Mouse (Mus musculus): ENCODE measurements at regions not wholly inside any gene's neighbourhood (a gene's known extent, or its start where the extent isn't known, plus 50 kb on each side); places are given as distances from the start of the nearest gene placed in this dataset.

DNA sequence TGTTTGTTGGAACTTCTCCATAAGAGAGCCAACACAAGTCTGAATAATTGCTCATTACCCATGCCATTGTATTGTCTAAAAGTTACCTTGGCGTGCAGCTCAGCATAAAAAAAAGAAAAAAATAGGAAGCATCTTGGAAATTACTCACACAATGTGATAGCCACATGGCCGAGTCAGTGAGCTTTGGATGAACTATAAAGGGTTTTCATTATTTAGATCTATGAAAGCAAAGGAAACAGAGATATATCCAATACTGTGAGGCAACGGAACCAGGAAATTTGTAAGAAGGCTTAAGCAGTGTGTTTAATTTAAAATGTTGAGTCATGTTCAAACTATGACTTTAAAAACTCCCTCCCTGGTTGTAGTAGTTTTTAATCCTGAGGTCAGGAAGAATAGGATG, 446.7 kb upstream of the Dph6 start:
- no peak for DNase-seq (ENCODE audit: low spot score in 2 of 2)

DNA sequence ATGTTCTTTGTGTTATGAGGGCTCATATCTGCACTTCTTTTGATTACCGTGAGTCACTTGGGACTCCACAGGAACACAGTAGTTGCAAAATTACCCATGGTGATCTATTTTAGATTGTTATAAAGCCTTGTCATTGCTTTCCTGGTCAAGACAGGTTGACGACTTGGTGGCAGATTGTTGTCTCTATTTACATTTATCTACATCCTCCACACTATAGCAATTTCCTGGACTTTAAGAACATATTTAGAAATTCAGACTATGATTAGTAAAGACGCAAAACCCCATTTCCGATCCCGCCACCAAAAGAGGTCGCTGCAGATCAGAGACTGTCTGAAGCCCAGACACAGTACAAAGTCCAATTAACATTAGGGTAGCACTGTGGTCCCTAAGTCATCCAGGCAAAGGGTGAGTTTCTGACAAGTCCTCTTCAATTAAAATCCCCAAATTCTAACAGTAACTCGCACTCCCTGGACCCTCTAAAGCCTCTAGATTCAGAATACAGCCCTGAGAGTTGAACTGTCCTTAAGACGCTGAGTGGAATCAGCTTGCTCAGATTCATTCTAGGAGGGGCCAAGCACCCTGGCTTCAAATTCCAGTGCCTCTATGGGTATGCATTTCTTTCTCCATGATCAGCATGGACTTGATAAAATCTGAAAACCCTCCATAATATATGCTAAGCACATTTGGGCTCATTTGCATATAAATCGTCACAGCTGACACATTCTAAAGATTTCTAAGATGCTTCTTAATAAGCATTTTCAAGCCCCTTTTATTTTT, 461.9 kb upstream of the BC052040 start:
- DNase-seq (ENCODE audit: low spot score in 2 of 2): no peak

DNA sequence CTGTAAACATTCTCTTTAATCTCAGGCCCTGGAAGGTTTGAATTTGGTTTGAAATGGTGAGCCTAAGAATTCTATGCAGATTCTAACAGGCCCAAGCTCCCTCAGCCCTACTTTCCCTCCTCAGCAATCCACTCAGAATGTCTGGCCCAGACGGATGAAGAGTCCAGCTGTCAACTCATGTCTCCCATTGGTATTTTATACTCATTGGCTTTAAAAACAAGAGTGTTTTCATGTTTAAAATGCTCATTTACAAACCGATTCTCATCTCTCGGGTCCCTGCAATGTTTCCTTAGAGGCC, 461.4 kb upstream of the BC052040 start:
- DNase-seq (ENCODE audit: low spot score in 2 of 2): no peak

DNA sequence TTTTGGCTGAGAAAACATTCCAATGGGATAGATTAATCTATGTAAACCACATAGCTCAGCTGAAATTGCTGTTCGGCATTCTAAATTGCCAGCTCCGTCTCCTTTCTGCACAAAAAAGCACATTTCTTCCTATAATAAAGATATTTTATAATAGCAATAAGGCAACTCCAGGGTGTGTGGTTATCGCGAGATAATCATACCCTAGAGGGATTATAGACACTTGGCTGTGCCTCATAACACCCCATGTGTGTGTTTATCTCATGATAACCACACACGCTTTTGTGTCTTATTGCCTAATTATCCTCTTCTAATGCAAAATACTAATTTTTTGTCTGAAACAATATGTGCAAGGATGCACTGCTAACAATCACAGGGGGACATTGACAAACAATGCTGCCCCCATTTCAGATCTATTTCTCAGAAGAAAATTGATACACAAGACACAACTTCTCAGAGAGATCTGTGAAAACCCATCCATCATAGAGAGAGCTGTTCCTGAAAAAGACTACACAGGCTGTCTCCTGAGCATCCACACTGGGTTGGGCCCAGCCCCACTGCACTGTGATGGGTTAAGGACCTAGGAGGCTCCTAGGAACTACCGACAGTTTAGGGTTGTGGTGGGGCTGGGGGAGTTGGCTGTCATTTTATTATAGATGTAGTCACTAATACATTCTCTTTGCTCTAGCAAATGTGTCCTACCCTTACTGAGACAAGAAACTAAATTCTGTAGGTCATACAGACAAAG, 454.7 kb upstream of the BC052040 start:
- DNase-seq (ENCODE audit: low spot score in 2 of 2): no peak

DNA sequence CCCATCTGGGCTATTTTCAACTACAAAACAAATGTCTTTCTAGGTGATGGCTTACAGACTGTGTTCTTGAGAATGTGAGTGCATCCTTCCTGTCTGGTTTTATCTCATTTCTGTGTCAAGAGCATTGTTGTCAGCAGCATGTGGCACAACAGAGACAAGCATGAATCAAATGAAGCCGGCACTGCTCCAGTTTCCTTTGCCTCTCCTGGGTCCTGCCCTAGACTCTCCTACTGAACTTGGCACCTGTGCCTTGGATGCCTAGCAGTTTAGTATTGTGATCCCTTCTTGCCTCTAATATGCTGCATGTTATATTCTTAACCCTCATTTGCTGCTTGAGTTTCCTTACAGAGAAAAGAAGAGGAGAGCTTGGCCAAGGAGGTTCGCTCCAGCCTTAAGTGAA, 449.8 kb upstream of the BC052040 start:
- no peak for DNase-seq (ENCODE audit: low spot score in 2 of 2)

DNA sequence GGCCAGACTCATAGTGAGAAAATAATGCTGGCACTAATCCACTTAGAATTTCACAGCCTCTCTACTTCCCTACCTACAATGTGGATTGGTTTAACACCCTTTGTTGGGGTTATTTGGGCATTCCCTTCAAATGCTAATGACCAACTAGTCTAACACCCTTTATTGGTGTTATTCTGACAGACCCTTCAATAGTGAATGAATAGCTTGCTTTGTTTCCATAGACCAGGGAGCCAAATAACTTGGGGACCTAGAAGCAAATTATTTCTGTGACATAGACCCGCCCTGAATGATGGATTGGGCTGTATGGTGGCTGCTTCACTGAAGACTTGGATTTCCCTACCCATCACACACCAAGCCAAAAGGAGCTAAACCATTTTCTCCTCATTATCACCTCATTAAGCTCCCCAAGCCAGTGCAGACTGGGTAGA, 449.3 kb upstream of the BC052040 start:
- no peak for DNase-seq (ENCODE audit: low spot score in 2 of 2)

DNA sequence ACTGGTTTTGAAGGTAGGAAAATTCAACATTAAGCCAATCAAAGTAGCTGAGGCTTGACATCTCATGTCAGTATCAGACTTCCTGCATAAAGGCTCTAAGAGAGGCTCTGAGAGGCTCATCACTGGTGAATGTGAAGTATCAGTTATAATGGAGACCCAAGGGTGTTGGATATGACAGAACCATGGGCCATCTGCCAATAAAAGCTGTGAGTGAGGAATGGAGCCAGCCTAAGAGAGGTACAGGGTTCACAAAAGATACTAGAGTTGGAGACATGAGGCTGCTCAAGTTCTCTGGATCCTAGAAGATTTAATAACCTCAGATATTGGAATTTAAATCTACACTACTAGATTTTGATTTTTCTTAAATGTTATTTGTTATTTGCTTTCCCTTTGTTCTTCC, 440.1 kb upstream of the BC052040 start:
- DNase-seq (ENCODE audit: low spot score in 2 of 2): no peak

DNA sequence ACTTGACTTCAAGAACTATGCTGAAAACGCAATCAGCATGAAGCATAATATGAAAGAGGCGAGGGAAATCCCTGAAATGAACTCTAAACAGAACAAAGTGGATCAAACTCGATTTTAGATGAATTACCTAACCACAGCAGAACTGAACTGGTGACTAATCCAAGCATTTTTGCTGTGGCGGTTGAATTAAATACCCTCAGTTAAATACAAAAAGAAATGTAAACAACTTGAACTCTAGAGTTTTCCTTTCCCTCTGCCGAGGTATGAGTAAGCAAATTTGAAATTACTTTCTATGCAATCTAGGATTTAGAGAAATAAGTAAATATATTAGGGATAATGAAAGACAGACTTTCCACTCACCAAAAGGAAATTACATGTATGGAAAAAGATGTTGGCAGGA, 409.4 kb upstream of the BC052040 start:
- no peak for DNase-seq (ENCODE audit: low spot score in 2 of 2)

DNA sequence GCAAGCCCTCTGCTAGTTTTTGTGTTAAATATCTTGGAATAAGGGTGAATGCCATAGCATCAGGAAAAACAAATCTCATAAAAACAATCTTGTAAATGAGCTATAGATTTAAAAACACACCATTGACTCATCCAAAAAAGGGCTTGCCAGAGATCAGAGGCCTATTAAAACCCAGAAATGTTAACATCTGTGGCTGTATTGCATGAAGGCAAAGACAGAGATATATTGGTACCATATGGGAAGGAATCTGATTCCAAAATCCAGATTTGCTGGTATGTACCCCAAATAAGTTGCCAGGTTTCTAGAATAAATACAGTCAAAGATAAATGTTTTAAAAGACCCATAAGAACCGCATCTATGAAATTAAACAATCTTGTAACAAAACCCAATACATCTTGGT, 404.4 kb upstream of the BC052040 start:
- DNase-seq (ENCODE audit: low spot score in 2 of 2): no peak

DNA sequence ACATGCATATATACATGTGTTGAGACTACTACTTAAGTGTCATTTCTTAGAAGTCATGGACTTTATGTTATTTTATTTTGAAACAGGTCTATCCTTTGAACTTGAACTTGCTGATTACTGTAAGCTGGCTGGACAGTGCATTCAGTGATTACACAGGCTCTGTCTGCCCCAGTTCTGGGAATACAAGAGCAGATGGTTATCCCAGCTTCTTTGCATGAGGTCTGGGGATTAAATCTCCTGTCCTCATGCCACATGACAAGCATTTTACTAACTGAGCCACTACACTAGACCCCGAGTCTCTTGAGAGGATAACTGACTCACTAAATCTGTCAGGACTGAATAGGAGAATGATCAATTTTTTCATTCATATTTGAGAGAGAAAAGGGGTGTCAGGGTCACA, 403.6 kb upstream of the BC052040 start:
- DNase-seq (ENCODE audit: low spot score in 2 of 2): no peak

DNA sequence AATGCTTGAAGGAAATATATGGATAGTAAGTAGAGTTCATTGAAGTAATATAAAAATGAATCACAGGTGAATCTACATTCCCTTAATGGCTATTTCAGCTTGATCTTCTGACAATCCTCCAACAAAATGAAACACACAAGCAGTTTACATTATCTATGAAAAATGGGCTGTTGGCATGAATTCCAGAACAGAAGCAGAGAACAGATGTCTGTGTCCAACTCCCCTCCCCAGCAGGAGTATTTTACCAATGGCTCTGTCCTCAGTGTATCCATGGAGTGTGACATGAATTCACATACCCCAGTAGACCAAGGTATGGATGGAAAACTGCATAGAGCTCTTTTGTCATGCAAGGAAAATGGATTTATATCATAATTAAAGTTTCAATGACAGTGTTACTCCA, 370.3 kb upstream of the BC052040 start:
- DNase-seq (ENCODE audit: low spot score in 2 of 2): no peak

DNA sequence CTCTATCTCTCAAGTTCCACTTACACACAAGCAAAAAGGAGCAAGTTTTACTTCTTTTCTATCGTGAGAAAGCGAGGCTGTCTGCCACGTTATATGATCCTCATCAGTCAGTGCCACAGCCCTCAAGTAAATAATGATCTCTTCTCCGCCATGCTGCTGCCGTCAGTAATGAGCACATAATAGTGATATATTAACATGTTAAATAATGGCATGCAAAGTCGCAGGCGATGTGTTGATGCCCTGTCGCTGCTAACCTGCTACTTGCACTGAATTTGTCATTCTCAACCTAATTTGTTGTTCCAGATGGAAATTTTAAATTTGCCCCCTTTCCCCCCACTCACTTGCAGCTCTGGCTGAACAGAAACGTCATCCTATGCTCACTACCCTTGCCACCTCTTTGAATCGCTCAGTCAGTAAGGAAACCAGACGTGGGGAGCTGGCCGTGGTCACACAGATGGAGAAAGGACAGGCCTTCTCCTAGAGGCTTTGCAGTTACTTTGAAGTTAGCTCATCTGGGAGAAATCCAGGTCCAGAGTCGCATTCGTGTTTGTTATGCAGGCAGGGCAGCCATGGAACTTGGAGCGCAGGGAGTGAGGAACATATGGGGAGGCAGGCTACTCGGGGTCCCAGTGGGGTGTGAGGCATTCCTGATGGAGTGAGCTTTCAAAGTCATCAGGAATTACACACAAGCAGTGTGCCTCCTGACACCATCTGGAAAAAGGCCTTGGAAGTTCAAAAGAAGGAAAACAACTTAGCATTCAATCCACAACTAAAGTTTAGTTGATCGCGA, 368.1 kb upstream of the BC052040 start:
- no peak for DNase-seq (ENCODE audit: low spot score in 2 of 2)

DNA sequence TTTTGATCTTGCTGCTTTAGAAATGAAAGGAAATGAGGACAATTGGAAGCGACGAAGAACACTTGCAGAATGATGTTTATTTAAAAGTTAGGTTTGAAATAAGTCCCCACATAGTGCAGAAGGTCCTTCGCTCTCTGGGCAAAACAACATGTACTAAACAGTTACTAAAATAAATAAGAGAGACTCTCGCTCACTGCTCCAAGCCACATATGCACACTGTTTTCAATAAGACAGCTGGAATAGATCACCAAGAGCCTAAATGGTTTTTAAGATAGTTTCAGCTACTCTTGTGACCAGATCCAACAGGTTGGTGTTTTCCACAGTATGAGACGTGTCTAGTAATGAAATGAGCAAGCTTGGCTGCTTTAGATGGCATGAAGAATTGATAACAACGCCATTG, 367.2 kb upstream of the BC052040 start:
- DNase-seq (ENCODE audit: low spot score in 2 of 2): no peak

DNA sequence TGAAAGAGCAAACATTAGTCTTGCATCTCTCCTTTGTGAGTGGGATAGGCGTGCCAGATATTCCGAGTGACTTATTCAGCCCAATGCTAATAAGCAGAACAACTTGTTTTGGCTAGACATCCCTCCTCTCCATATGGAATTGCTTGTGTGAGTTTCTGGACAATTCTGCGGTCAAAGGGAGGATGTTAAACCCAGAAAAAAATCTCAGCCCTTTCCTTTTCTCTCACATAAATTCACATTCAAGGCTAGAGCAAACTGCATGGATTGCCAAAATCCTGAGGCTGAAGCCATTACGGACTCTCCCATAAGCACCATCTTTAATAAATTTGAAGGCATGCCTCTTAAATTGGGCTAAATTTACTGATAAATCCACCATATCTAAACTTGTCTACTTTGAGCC, 351.5 kb upstream of the BC052040 start:
- DNase-seq (ENCODE audit: low spot score in 2 of 2): no peak

DNA sequence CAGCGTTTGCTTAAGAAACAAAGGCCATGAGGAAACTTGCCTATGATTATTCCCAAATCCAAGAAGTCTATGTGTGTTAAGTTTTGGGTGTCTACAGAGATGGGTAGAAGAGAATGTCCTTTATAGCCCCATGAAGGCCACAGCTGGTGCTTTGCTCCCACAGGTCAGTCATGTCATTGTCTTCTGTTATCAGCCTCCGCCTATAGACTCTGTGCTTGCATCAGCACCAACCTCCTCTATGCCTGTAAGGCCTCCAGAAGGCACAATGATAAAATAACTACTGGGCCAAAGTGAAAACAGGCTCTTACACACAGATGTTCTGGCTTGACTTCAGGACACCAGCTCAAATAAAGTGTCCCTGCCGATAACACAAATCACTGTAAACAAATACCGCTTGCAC, 333.8 kb upstream of the BC052040 start:
- no peak for DNase-seq (ENCODE audit: low spot score in 2 of 2)

DNA sequence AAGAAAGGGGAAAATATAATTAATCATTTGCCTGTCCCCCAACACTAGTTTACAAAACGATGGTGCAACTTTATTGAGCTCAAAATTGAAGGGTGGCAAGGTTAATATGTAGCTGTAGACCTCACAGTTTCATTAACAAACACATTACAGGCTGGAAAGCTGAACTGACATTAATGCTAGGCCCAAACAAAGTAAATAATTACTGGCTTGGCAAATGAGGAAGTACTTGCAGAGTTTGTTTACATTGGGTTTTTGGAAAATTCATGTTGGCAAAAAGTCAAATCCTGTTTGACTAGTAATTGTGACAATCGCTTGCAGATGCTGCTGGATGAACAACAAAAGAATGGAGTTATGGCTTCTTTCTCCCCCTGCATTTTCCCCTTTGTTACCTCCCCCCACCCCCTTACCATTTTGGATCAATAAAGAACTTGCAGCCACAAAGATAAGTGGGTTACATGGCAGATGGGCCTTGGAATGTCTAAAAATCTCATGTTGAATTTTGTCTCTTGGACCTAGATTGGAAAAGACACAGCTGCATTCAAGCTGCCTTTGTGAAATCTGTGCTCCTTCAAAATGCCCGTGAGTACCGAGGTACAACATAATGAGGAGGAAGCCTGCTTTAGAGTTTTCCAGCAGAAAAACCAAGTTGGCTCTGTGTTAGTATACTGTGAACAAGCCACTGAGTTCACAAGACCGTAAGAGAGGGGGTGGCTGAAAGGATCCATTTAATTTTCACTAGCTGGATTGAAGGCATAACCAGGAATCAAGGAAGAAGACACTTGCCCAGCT, 331.3 kb upstream of the BC052040 start:
- DNase-seq (ENCODE audit: low spot score in 2 of 2): no peak

DNA sequence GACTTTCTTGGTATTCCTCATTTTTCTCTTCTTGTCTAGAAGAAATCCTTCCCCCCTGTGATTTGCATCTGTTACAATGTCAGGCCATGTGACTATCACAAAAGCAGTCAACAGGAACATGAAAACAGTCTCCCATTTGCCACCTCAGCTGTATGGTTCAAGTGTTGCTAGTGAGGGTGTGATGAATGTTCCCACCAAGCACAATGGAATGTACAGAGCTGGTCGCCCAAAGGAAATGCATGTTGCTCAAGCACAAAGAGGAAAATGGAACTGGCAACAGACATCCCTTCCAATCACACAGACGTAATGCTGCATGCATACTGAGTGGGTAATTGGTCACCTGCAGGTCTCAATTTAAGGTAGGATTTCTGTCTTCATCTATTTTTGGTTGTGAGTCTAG, 324.1 kb upstream of the BC052040 start:
- no peak for DNase-seq (ENCODE audit: low spot score in 2 of 2)

DNA sequence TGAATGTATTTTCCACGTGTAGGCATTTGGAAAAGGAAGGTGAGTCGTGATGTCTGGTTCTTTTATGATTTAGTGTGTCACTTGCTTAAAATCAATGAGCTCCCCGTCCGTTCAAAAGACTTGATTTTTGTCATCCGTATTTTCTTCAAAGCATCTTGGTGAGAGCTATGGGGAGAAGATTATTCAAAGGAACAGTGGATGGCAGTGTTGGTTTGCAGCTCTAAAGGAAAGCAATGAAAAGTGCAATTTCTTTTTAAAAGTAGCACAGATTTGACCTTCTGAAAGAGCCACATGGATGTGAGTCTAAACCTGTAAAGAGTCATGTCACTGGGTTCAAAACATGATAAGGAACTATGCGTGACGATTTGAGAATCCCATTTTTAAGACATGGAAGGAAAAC, 313.3 kb upstream of the BC052040 start:
- peak in 1 of 2 experiments; percentile 37 for DNase-seq (ENCODE audit: low spot score in 2 of 2)

DNA sequence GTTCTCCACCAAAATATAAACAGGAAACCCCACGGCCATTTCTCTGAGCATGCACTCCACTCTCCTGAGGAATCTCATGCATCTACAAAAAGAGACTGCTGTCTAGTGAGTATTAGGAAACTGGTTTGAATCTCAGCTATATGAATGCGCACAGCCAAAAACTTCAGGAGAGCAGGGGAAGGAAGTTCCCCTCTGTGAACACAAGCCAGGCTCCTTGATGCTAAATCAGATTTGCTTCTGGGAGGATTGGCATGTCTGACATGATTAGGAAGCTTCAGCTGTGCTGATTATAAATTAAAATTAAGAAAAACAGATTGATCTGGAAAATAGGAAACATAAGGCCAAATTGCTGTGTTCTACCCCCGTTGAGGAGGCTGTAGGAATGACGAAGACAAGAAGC, 304.1 kb upstream of the BC052040 start:
- DNase-seq (ENCODE audit: low spot score in 2 of 2): no peak

DNA sequence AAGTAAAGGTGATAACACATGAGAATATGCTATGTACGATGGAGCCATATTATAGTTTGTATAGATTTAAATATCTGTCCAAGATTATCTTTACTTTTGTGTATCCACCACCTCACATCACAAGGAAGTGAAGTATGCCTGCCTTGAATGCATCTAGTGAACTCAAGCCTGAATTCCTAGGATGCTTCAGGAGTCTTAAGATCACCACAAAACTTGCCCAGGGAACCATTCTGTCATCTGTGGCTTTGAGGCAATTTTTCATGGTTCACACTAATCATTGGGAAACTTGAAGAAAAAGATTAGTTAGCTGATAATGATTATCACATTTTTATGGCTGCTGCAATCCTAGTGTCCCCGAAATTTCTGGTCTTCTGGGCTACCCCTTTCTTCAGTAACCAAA, 288.5 kb upstream of the BC052040 start:
- DNase-seq (ENCODE audit: low spot score in 2 of 2): no peak

DNA sequence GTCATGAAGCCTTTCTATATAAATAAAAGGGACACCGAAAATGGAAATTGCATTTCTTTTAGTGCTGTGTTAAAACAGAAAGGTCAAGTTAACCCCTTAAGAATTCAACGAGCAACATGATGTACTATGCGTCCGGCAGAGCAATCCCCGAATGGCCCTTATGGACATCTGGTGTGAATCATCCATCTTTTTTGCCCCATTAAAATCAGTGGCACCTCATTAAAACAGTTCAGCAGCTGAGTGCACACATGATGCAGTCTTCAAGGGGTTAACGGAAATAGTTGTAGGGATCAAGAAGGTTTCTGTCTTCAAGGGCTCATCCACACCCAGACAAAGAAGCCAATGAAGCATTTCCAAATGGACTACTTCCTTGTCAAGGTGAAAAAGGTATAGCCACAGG, 284.1 kb upstream of the BC052040 start:
- no peak for DNase-seq (ENCODE audit: low spot score in 2 of 2)

DNA sequence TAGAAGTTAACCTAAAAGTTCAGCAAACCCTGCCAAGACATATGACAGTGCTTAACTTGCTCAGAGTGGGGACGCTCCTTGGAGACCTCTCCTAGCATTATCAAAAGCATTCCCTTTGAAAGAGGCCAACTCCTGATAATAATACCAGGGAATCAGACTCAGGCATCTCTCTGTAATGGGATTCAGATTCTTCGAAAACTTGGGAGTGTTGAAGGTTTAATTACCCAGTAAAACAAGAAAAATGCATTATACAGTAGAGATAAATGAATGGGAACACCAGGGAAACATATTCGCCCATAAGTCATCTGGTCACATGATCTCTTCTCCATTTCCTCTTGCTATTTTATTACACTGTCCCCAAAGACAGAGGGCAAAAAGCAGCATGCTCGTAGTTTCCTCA, 274.3 kb upstream of the BC052040 start:
- DNase-seq (ENCODE audit: low spot score in 2 of 2): no peak

All from frontal cortex, postnatal 36 days (tissue).